Mouse (Mus musculus) stomach, postnatal 0 days (tissue): ENCODE measurements at regions not wholly inside any gene's neighbourhood (a gene's known extent, or its start where the extent isn't known, plus 50 kb on each side); places are given as distances from the start of the nearest gene placed in this dataset.

Source experiments
- CTCF ChIP-seq: IDR thresholded peaks from 2 replicates; pipeline ENCODE4 v1.5.1; 2016; ENCODE audit warnings: antibody characterized with exemption, low read depth, mild to moderate bottlenecking, moderate library complexity
- EP300 ChIP-seq: optimal IDR thresholded peaks from 2 replicates; pipeline ENCODE3; 2016; ENCODE audit warnings: antibody characterized with exemption

- no peak; the same call in 1 of the 2 replicates for TF ChIP-seq CTCF
- TF ChIP-seq EP300: no peak
These were observed 188.0 kb upstream of the Ubl3 start for GRCm38 (mm10) chr5:148740366-148741266.
